Mouse (Mus musculus): Measurements from ENCODE around the gene Smarca2.

DNA sequence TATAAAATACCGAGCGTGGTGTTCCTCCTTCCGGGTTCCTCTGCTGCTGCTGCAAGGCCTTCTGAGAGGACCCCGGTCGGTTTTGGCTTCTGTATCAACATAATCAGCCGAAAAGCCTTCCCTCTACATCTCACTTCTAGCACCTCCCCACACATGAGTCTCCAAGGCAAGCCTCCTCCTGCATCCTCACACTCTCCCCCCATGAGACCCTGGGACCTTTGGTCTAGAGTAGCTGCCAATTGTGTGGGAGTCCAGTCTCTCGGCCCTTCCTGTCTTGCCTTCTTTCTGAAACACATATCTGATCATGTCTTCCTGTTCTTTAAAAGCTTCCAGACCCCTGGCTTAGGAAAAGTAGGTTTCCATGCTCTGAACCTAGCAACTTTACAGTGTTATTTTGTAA lies 153.8 kb downstream of the Smarca2 start:
- no peak for TF ChIP-seq CTCF (IDR thresholded peaks at IDR 0.05; ENCODE audit: low read depth, low read length)
- no peak for TF ChIP-seq GATA1 (IDR thresholded peaks at IDR 0.05; ENCODE audit: borderline replicate concordance, low read length)
- no peak for TF ChIP-seq POLR2AphosphoS5 (IDR thresholded peaks at IDR 0.05; ENCODE audit: insufficient replicate concordance, low read depth, low read length)

All from G1E (cell line).